Mouse (Mus musculus) C2C12 (cell line): Measurements from ENCODE around the gene Hmg20a. TPM values are rescaled to one million over a fixed set of nuclear protein-coding genes. Genes with fewer than 3 reads are reported as not detected.

Source experiments
- H3K27me3 ChIP-seq: one replicate; pipeline ENCODE4 v1.6.1; 2011; ENCODE audit not compliant: control insufficient read depth, insufficient read depth, insufficient read length
- H3K36me3 ChIP-seq: one replicate; pipeline ENCODE4 v1.6.1; 2011; ENCODE audit not compliant: control insufficient read depth, insufficient read depth
- H3K4me3 ChIP-seq: one replicate; pipeline ENCODE4 v1.5.1; 2011; ENCODE audit warnings: mild to moderate bottlenecking, control low read depth; ENCODE audit not compliant: poor library complexity, insufficient read depth, severe bottlenecking
- H3K79me2 ChIP-seq: one replicate; pipeline ENCODE4 v1.6.1; 2011; ENCODE audit not compliant: control insufficient read depth, insufficient read depth
- H3K79me3 ChIP-seq: one replicate; pipeline ENCODE4 v1.6.1; 2011; ENCODE audit warnings: low read depth, control low read depth
- H3ac ChIP-seq: one replicate; pipeline ENCODE3; 2011; ENCODE audit warnings: low read depth; ENCODE audit not compliant: control insufficient read depth, insufficient read length
- CEBPB ChIP-seq: IDR thresholded peaks from one replicate; pipeline ENCODE4 v1.6.1; 2011; ENCODE audit warnings: low read depth, mild to moderate bottlenecking, control low read depth, moderate library complexity
- CTCF ChIP-seq: IDR thresholded peaks from one replicate; pipeline ENCODE4 v1.5.1; 2011; ENCODE audit not compliant: control insufficient read depth, insufficient read depth, insufficient read length
- FOSL1 ChIP-seq: IDR thresholded peaks from one replicate; pipeline ENCODE4 v1.8.0; 2011; ENCODE audit warnings: mild to moderate bottlenecking, low read length; ENCODE audit not compliant: poor library complexity, insufficient read depth, severe bottlenecking
- MAX ChIP-seq: IDR thresholded peaks from one replicate; pipeline ENCODE4 v1.6.1; 2011; ENCODE audit warnings: mild to moderate bottlenecking, control low read depth
- MYOD1 ChIP-seq: IDR thresholded peaks from one replicate; pipeline ENCODE4 v1.6.1; 2011; ENCODE audit warnings: low read depth; ENCODE audit not compliant: control insufficient read depth, insufficient read length
- MYOG ChIP-seq: IDR thresholded peaks from one replicate; pipeline ENCODE4 v1.6.1; 2011; ENCODE audit not compliant: control insufficient read depth, insufficient read length; ENCODE audit errors: extremely low read depth
- USF1 ChIP-seq: IDR thresholded peaks from one replicate; pipeline ENCODE4 v1.6.1; 2011; ENCODE audit warnings: low read depth, mild to moderate bottlenecking, control low read depth, moderate library complexity
- polyA plus RNA-seq: library from polyadenylated mRNA; unstranded; fragments of >200 nt; fragmentation: generic; extraction: Trizol; gene quantifications from one replicate; pipeline ENCODE4 v1.2.1, GENCODE M21; 2012; ENCODE audit warnings: missing spikeins

Hmg20a gene
- polyA plus RNA-seq, 1 experiment, result 9.7 TPM

GRCm38 (mm10) chr9:56515110-56515509, 96.7 kb downstream of the Hmg20a start:
- Histone ChIP-seq H3K4me3 (no peak overlapping the region), H3K36me3 (no peaks in the 10 kb centered on the region), H3K79me2 (no peaks in the 10 kb centered on the region), H3K79me3 (no peaks in the 10 kb centered on the region), H3K27me3 (no peaks in the 10 kb centered on the region), H3ac (no peak overlapping the region)
- TF ChIP-seq MAX, result no peak
- TF ChIP-seq USF1, result no peak
- TF ChIP-seq MYOD1, result no peak
- TF ChIP-seq CTCF, result no peak
- TF ChIP-seq MYOG, result no peak
- no peak for TF ChIP-seq CEBPB
- no peak for TF ChIP-seq FOSL1

GRCm38 (mm10) chr9:56516219-56516618, 97.8 kb downstream of the Hmg20a start:
- Histone ChIP-seq H3K36me3 (no peaks in the 10 kb centered on the region), H3K27me3 (no peaks in the 10 kb centered on the region), H3K79me3 (no peaks in the 10 kb centered on the region), H3ac (no peak overlapping the region), H3K4me3 (no peak overlapping the region), H3K79me2 (no peaks in the 10 kb centered on the region)
- TF ChIP-seq MYOD1 (peak; percentile 80), MYOG (no peak)

- Histone ChIP-seq H3K79me3 (no peaks in the 10 kb centered on the region), H3K36me3 (no peaks in the 10 kb centered on the region), H3K79me2 (no peaks in the 10 kb centered on the region), H3K4me3 (no peak overlapping the region), H3K27me3 (no peaks in the 10 kb centered on the region), H3ac (no peak overlapping the region)
- no peak for TF ChIP-seq MYOD1
- no peak for TF ChIP-seq FOSL1
- no peak for TF ChIP-seq USF1
- TF ChIP-seq CEBPB, result no peak
- no peak for TF ChIP-seq MAX
- TF ChIP-seq MYOG, result no peak
- TF ChIP-seq CTCF, result no peak
Observed at GRCm38 (mm10) chr9:56516692-56517263, 98.4 kb downstream of the Hmg20a start.

GRCm38 (mm10) chr9:56522281-56522680, 103.9 kb downstream of the Hmg20a start:
- Histone ChIP-seq H3ac (no peak overlapping the region), H3K79me2 (no peaks in the 10 kb centered on the region), H3K36me3 (no peaks in the 10 kb centered on the region), H3K27me3 (no peaks in the 10 kb centered on the region), H3K4me3 (no peak overlapping the region), H3K79me3 (no peaks in the 10 kb centered on the region)
- TF ChIP-seq MYOD1, result no peak
- TF ChIP-seq CTCF, result no peak
- TF ChIP-seq MAX, result no peak
- no peak for TF ChIP-seq MYOG
- no peak for TF ChIP-seq CEBPB
- no peak for TF ChIP-seq USF1
- no peak for TF ChIP-seq FOSL1

- TF ChIP-seq FOSL1 (no peak), USF1 (no peak), MAX (no peak), CTCF (no peak), MYOG (no peak), MYOD1 (no peak), CEBPB (no peak)
- H3ac ChIP-seq, result no peak overlapping the region
- no peaks in the 10 kb centered on the region for H3K36me3 ChIP-seq
- no peak overlapping the region for H3K4me3 ChIP-seq
- no peaks in the 10 kb centered on the region for H3K27me3 ChIP-seq
- H3K79me2 ChIP-seq, result no peaks in the 10 kb centered on the region
- no peaks in the 10 kb centered on the region for H3K79me3 ChIP-seq
Observed at GRCm38 (mm10) chr9:56527951-56528350, 109.5 kb downstream of the Hmg20a start.

- H3K4me3 ChIP-seq, result no peak overlapping the region
- H3K79me3 ChIP-seq, result no peaks in the 10 kb centered on the region
Observed at GRCm38 (mm10) chr9:56531991-56532390, 113.6 kb downstream of the Hmg20a start.

More at GRCm38 (mm10) chr9:56531991-56532390, 113.6 kb downstream of the Hmg20a start:
- Histone ChIP-seq H3K36me3 (no peaks in the 10 kb centered on the region), H3ac (no peak overlapping the region), H3K79me2 (no peaks in the 10 kb centered on the region), H3K27me3 (no peaks in the 10 kb centered on the region)
- TF ChIP-seq FOSL1 (no peak), MAX (no peak), USF1 (no peak), MYOG (no peak), CEBPB (no peak), CTCF (no peak), MYOD1 (no peak)
